Mouse (Mus musculus): ENCODE data around the gene Olfr724.
"Not testable (repeated sequence)": the region's sequence is repeated elsewhere in the genome, so short reads cannot be mapped to it uniquely, and the experiment has no call there.

Olfr724 gene

GRCm38 (mm10) chr14:49963174-49963573, at the start of gene Olfr724:
TSS of gene Olfr724 (minus strand) at chr14:49963274.
- not testable (repeated sequence) for DNase-seq

GRCm38 (mm10) chr14:49955890-49956289, 7.2 kb downstream of the Olfr724 start:
- DNase-seq, result no peak

GRCm38 (mm10) chr14:49931687-49932086, 31.4 kb downstream of the Olfr724 start, which contains the start of gene Olfr723:
TSS of gene Olfr723 (minus strand) at chr14:49931787.
- DNase-seq, result not testable (repeated sequence)
